Mouse (Mus musculus): Measurements from ENCODE around the gene Atp2b2.

- no peak for TF ChIP-seq CTCF (IDR thresholded peaks at IDR 0.05; ENCODE audit: low read depth)
- TF ChIP-seq EP300 (IDR thresholded peaks at IDR 0.05; ENCODE audit: low read depth): no peak
Observed at GRCm38 (mm10) chr6:113875201-113875600, 167.2 kb downstream of the Atp2b2 start.

Data from heart, postnatal 0 days (tissue).